Mouse (Mus musculus): ENCODE measurements around the gene Nlrc5. TPM values are rescaled to one million over a fixed set of nuclear protein-coding genes. Genes with fewer than 3 reads are reported as not detected.
A peak's percentile ranks its signal among the peaks of the same experiment; 100 is the strongest.
"Not testable (repeated sequence)": the region's sequence is repeated elsewhere in the genome, so short reads cannot be mapped to it uniquely, and the experiment has no call there.

The Nlrc5 gene
- total RNA-seq (2021): 1 to 10 TPM in 1 of 2 experiments, under 1 TPM in 1; 0.55 to 1.3 TPM

GRCm38 (mm10) chr8:94433981-94434466 is at the start of gene Nlrc5:
Nlrc5 (plus strand) TSS chr8:94434356.
- peak; percentile 26 to 28 for DNase-seq

GRCm38 (mm10) chr8:94385506-94386213 is 48.5 kb upstream of the Nlrc5 start:
- no peak for DNase-seq

DNA sequence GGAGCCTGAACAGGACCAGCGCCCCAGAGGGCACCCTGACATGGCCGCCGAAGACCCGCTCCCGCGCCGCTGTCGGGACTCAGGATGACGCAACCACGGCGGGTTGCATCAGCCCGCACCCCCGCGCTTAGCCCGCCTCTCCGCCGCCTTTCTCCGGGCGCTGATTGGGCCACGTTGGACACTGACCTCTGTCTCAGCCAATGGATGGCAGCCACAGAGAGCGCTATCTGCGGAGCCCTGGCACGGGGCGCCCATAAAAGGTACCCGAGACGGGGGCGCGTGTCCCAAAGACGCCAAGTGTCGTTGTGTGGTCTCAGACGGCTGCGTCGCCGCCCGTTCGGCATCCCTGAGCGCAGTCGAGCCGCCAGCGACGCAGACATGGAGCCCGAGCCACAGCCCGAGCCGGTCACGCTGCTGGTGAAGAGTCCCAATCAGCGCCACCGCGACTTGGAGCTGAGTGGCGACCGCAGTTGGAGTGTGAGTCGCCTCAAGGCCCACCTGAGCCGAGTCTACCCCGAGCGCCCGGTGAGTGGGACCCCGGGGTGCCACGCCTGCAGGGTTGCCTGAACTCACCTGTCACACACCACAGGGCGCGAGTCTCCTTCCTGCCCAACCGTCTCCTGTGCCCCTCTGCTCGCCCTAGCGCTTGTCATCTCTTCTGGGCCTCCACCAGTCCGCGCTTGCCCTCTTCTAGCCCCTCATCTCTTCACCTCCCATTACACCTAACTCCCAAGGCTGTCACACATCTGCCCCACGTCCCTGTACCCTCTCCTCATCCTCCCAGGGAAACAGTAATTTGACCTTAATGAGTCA is 47.7 kb upstream of the Nlrc5 start, which contains the start of gene Herpud1:
TSS of gene Herpud1 (plus strand) at position 225 of the 813 bp plus-strand sequence.
- DNase-seq: peak; percentile 98 to 99

GRCm38 (mm10) chr8:94387027-94387684 is 47.0 kb upstream of the Nlrc5 start:
- peak; percentile 66 to 69 for DNase-seq

DNA sequence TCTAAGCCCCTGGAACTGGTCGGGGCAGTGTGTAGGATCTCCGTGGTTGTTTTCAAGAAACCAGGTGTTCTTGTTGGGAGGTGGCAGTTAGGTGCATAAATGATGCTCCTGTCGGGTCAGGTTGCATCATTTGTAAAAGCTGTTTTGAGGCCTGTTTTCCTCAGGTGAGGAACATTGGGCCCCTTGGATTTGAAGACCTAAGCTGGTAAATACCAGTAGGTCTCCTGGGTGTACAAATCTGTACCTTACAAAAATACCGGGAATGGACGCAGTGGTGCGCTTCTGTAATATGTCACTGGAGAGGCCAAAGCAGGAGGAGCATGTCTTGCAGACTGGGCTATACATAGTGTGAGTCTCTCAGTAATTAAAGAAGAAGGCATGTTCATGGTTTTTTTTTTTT is 46.4 kb upstream of the Nlrc5 start:
- DNase-seq: no peak

GRCm38 (mm10) chr8:94389531-94389930 is 44.6 kb upstream of the Nlrc5 start:
- DNase-seq: no peak

DNA sequence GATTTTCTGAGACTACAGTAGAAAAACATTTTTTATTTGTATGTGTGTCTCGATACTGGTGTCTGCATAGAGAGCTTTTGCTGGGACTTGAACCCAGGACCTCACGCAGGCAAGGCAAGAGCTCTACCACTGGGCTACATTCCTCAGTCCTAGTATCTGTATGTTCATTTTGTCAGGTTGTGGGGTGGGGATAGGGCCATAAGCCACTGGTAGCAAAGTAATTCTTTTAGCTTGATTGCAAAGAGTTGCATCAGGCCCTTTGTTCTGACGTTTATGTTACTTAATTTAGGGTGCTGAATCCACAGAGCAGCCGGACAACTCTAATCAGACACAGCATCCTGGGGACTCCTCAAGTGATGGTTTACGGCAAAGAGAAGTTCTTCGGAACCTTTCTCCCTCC is 43.7 kb upstream of the Nlrc5 start:
- DNase-seq: no peak

DNA sequence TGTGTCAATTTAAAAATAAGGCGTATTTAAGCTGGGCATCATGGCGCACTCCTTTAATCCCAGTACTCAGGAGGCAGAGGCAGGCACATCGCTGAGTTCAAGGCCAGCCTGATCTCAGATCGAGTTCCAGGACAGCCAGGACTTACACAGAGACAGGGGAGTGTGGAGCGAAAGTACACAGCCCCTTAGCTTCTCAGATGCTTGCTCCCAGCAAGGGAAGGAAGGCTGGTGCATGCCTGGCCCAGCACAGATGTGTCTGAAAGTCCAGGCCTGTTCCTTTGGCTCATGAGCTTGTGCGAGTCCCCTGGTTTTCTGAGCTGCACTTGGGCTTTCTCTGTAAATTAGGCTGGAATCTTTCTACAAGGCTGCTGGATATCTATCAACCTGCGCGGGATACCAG is 43.2 kb upstream of the Nlrc5 start:
- DNase-seq: no peak

- no peak for DNase-seq
Measured at GRCm38 (mm10) chr8:94392147-94392546, 42.0 kb upstream of the Nlrc5 start.

DNA sequence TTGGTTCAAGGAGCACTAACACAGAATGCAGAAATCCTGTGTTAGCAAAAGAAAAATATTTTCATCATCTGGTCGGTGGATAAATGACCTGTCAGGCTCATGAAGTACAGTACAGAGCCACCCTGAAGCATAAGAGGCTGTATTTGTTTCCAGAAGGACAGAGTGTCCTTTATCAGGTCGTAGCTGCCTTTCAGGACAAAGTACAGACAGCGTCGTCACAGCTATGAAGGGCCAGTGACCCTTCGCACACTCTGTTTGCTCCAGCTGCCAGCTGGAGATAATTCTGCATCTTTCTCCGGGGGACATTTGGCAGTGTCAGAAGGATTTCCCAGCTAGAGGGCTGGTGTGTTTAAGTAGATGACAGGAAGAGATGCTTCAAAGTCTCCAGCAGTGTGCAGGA is 41.5 kb upstream of the Nlrc5 start:
- no peak for DNase-seq

- no peak for DNase-seq
Measured at GRCm38 (mm10) chr8:94395851-94396540, 38.2 kb upstream of the Nlrc5 start.

DNA sequence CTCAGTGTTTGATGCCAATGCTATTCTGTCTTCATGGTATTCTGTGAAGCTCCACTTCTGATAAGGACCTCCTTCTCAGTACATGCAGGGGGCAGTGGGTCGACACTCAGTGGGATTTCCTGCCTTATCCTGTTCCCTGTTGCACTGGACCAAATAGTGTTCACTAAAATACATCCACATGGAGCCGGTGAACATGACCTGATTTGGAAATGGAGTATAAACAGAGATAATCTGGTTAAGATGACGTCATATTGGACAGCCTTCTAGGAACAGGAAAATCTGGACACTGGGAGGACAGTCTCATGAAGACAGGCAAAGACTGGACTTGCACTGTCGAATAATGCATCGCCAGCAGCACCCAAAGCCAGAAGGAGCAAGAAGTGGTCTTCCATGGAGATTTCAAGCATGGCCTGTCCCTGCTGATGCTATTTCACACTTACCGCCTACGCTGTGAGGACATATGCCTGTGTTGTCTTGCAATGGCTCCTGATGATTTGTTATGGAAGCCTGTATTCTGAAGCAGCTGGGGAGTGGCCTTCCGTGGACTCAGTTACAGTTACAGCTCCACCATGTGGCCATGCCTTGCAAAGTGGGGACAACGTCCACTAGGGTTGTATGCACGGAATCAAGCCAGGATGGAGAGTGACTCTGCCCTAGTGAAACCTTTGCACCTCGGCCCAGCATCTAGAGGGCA is 37.0 kb upstream of the Nlrc5 start:
- DNase-seq: no peak

GRCm38 (mm10) chr8:94398587-94398986 is 35.6 kb upstream of the Nlrc5 start:
- no peak for DNase-seq

GRCm38 (mm10) chr8:94399361-94399953 is 34.7 kb upstream of the Nlrc5 start:
- DNase-seq: no peak

DNA sequence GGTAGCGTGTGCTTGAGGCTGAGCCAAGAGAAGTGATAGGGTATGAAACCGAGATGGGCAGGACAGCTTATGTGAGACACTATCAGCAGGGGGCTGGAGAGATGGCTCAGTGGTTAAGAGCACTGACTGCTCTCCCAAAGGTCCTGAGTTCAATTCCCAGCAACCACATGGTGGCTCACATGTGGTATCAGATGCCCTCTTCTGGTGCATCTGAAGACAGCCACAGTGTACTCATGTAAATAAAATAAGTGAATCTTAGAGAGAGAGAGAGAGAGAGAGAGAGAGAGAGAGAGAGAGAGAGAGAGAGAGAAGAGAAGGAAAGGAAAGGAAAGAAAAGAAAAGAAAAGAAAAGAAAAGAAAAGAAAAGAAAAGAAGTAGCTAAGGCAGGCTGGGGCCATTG is 34.2 kb upstream of the Nlrc5 start:
- DNase-seq: not testable (repeated sequence)

- DNase-seq: no peak
Measured at GRCm38 (mm10) chr8:94408443-94409080, 25.6 kb upstream of the Nlrc5 start.

DNA sequence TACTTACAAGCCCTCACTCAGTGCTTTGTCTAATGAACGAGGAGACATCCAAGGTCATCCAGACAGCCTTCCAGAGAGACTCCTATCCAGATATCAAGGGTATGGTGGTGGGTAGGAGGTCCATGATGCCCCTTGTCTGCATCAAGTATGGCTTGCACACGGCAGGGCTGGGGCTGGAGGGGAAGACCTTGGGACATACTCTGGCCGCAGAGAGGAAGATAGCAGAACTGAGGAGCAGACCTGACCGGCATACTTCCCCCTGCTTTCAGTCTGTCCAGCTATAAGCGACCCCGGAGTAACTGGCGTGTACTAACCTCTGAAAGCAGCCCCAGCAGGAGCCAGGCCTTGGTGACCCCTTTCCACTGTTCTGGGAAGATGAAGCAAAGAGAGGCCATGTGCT is 24.6 kb upstream of the Nlrc5 start:
- no peak for DNase-seq

DNA sequence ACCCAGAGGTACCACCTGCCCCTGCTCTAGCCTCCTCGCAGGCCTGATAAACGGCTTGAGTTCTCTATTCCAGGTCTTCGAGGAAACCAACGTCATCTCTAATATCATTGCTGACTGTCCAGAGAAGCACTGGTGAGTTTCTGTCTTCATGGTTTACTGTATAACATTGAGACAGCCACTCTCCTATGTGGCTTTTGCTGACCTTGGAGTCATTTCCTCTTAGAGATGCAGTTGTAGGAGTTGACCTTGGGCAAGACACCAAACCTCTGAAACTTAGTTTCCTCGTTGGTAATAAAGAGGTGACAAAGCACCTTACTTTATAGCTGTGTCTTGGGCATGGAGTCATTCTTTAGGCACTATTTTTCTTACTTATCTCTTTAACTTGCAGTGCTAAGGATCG is 21.6 kb upstream of the Nlrc5 start:
- DNase-seq: no peak

DNA sequence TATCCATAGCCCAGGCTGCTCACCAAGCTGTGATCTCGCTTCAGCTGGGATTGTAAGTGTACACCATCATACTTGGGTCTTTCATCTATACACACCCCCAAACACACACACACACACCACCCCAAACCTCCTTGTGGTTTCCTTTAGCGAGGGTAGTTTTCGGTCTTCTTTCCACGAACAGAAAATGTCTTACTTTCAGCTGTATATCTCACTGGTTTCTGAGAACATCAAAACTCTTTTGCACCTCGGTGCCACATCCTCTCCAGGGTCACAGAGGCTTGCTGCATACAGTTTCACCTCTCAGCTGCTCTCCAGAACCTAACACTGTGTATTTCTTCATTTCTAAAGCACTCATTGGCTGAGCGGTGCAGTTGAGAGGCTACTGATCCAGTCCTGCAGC is 20.6 kb upstream of the Nlrc5 start:
- DNase-seq: no peak

- DNase-seq: no peak
Measured at GRCm38 (mm10) chr8:94415218-94415617, 18.9 kb upstream of the Nlrc5 start.

GRCm38 (mm10) chr8:94418017-94418416 is 16.1 kb upstream of the Nlrc5 start:
- DNase-seq: no peak

Measured in layer of hippocampus, postnatal 36 days (tissue).